Mouse (Mus musculus): ENCODE results near the gene Paqr5. TPM values are rescaled to one million over a fixed set of nuclear protein-coding genes. Genes with fewer than 3 reads are reported as not detected.

Paqr5 gene
- total and polyA plus RNA-seq, 2 experiments from 2014 or later: 0.43 to 0.58 TPM

DNA sequence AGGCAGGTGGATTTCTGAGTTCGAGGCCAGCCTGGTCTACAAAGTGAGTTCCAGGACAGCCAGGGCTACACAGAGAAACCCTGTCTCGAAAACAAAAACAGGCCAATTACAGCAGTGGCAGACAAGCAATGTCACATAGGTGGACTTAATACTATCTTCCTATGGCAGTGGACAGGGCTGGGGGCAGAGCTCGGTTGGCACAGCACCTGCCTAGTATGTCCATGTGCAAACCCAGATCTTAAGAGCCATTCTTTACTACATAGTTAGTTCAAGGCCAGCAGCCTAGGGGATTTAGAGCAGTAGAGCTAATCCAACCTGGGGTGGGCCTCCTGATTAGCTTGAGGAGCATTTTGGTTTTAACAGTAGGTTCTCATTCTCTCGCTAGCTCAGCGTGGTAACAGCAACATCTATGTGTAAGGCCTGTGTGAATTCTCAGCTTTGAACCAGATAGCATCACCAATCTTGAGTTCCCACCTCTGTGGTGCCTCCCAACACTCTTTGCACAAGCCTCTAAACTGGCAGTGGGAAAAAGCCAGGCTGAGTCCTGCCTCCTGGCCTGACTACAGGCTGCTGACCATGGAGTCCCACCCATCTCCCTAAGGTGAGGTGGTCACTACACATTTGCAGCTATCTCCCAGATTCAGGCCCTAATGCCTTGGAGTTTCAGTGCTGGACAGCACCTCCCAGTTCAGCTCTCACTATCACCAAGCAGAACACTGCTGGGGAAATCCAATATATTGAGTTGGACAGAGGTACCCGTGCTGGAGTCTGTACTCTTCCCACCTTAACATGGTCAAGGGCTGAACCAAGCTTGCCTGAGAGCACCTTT is 115.1 kb downstream of the Paqr5 start:
- Histone ChIP-seq H3K36me3 (ENCODE audit: insufficient read depth) (peaks cover 24% of the 10 kb centered on the region), H3K4me1 (ENCODE audit: insufficient read depth) (peaks cover 6% of the 10 kb centered on the region), H3K27me3 (ENCODE audit: insufficient read depth, low read length) (no peaks in the 10 kb centered on the region), H3K9me3 (ENCODE audit: low read length) (no peaks in the 10 kb centered on the region), H3K9ac (no peak overlapping the region), H3K27ac (ENCODE audit: low read depth, low read length) (no peak overlapping the region), H3K4me3 (ENCODE audit: low read depth, low read length) (no peak overlapping the region), H3K4me2 (ENCODE audit: low read depth) (no peak overlapping the region)
- DNase-seq (no peak), ATAC-seq (no peak)
- 53% methylated on average over 6 of the region's 6 CpGs for WGBS
- TF ChIP-seq CTCF (IDR thresholded peaks at IDR 0.05; ENCODE audit: low read depth): no peak

DNA sequence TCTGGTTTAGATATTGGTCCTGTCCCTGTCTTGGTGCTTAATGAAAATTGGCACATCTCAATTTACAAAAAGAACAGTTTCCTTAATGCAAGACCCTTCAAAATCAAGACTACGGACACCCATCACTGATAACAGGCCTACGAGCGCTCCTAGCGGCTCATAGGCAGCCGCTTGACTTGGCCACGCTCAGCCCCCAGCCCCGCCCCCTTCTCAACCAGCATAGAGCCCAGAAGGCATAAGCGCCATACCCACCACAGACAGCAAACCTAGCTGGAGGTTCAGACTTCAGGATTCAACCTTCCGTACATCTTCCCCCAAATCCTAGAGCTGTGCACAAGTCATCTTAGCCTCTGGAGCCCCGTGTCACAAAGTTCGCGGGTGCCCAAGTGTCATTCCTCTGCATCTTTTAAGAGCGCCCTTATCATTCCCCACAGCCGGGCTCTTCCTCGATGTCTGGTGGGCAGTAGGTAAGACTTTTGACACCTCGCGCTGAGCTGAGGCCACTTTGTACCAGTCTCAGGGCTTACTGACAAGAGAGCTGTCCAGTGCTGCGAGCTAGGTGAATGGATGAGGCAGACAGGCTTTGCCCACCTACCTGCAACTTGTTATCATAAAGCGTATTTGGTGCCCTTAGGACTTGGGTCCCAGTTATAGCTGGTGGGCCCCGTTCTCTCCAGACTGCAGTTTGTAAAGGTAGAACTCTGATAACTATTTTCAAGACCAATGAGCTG is 116.0 kb downstream of the Paqr5 start:
- peak; percentile 38 for TF ChIP-seq CTCF (IDR thresholded peaks at IDR 0.05; ENCODE audit: low read depth)
- Histone ChIP-seq H3K27ac (ENCODE audit: low read depth, low read length) (no peak overlapping the region), H3K9me3 (ENCODE audit: low read length) (no peaks in the 10 kb centered on the region), H3K4me3 (ENCODE audit: low read depth, low read length) (no peak overlapping the region), H3K4me2 (ENCODE audit: low read depth) (no peak overlapping the region), H3K27me3 (ENCODE audit: insufficient read depth, low read length) (no peaks in the 10 kb centered on the region), H3K36me3 (ENCODE audit: insufficient read depth) (peaks cover 24% of the 10 kb centered on the region), H3K4me1 (ENCODE audit: insufficient read depth) (peaks cover 6% of the 10 kb centered on the region), H3K9ac (no peak overlapping the region)
- WGBS: 50% methylated on average over 20 of the region's 20 CpGs
- DNase-seq (no peak), ATAC-seq (no peak)

DNA sequence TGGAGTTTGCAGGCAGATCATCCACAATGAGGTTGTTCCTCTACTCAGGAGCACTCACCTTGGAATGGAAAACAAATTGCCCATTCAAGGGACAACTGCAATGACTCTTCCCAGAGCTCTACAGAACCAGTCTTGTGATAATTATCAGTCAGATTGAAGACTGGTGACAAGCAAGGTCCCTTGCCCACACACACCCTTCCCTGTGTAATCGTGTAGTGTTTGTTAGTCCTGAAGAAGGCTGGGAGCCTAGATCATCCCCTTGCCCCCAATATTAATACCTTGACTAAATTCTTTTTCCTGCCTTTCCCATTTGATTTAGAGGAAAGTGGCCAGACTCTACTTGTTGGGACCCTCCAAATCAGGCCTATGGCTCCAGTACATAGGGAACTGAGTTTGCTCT is 117.0 kb downstream of the Paqr5 start:
- H3K4me2 ChIP-seq (ENCODE audit: low read depth): no peak overlapping the region
- peaks cover 24% of the 10 kb centered on the region for H3K36me3 ChIP-seq (ENCODE audit: insufficient read depth)
- no peak for ATAC-seq
- WGBS: 94% methylated on average over 1 of the region's 1 CpGs
- no peaks in the 10 kb centered on the region for H3K9me3 ChIP-seq (ENCODE audit: low read length)
- DNase-seq: no peak
- no peaks in the 10 kb centered on the region for H3K27me3 ChIP-seq (ENCODE audit: insufficient read depth, low read length)
- no peak overlapping the region for H3K27ac ChIP-seq (ENCODE audit: low read depth, low read length)
- no peak overlapping the region for H3K9ac ChIP-seq
- H3K4me1 ChIP-seq (ENCODE audit: insufficient read depth): peaks cover 6% of the 10 kb centered on the region
- TF ChIP-seq CTCF (IDR thresholded peaks at IDR 0.05; ENCODE audit: low read depth): no peak
- no peak overlapping the region for H3K4me3 ChIP-seq (ENCODE audit: low read depth, low read length)

DNA sequence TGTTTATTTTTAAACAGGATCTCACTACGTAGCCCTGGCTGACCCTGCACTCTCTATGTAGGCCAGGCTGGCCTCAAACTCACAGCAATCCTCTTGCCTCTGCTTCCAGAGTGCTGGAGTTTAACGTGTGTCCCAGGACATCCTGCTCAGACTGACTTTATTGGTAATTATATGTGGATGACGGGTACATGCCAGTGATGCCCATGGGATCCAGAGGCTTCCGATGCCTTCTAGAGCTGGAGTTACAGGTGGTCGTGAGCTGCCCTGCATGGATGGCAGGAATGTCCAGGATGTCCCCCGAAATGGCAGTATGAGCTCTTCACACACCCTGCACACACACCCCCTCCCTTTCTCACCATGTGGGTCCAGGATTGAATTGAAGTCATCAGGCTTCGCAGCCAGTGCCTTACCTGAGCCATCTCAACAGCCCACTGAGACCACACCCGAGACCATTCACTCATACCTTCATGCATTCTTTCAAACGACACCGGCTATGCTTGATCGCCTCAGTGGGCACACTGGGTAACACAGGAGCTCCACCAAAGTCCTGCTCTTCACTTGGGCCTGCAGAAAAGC is 117.7 kb downstream of the Paqr5 start:
- Histone ChIP-seq H3K36me3 (ENCODE audit: insufficient read depth) (peaks cover 24% of the 10 kb centered on the region), H3K9me3 (ENCODE audit: low read length) (no peaks in the 10 kb centered on the region), H3K27ac (ENCODE audit: low read depth, low read length) (no peak overlapping the region), H3K9ac (no peak overlapping the region), H3K4me2 (ENCODE audit: low read depth) (no peak overlapping the region), H3K27me3 (ENCODE audit: insufficient read depth, low read length) (no peaks in the 10 kb centered on the region), H3K4me1 (ENCODE audit: insufficient read depth) (peaks cover 6% of the 10 kb centered on the region), H3K4me3 (ENCODE audit: low read depth, low read length) (no peak overlapping the region)
- TF ChIP-seq CTCF (IDR thresholded peaks at IDR 0.05; ENCODE audit: low read depth): no peak
- DNase-seq: no peak
- no peak for ATAC-seq
- 91% methylated on average over 11 of the region's 11 CpGs for WGBS

DNA sequence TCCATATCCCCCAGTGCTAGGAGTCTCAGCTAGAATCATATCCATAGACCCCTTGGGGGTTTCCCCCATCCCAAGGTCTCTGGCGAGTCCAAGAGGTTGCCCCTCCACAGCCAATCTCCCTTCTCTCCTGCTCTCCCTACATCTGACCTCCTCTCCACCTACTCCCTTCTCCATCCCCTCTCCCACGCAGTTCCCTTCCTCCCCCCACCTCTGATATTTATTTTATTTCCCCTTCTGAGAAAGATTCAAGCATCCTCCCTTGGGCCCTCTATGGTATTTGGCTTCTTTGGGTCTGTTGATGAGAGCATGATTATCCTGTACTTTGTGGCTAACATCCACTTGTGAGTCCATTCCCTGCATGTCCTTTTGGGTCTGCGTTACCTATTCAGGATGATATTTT is 118.3 kb downstream of the Paqr5 start:
- Histone ChIP-seq H3K9ac (no peak overlapping the region), H3K27ac (ENCODE audit: low read depth, low read length) (no peak overlapping the region), H3K4me1 (ENCODE audit: insufficient read depth) (peaks cover 4% of the 10 kb centered on the region), H3K4me2 (ENCODE audit: low read depth) (no peak overlapping the region), H3K36me3 (ENCODE audit: insufficient read depth) (peaks cover 24% of the 10 kb centered on the region), H3K4me3 (ENCODE audit: low read depth, low read length) (no peak overlapping the region), H3K27me3 (ENCODE audit: insufficient read depth, low read length) (no peaks in the 10 kb centered on the region), H3K9me3 (ENCODE audit: low read length) (no peaks in the 10 kb centered on the region)
- ATAC-seq: no peak
- no peak for DNase-seq
- 84% methylated on average over 3 of the region's 3 CpGs for WGBS
- no peak for TF ChIP-seq CTCF (IDR thresholded peaks at IDR 0.05; ENCODE audit: low read depth)

DNA sequence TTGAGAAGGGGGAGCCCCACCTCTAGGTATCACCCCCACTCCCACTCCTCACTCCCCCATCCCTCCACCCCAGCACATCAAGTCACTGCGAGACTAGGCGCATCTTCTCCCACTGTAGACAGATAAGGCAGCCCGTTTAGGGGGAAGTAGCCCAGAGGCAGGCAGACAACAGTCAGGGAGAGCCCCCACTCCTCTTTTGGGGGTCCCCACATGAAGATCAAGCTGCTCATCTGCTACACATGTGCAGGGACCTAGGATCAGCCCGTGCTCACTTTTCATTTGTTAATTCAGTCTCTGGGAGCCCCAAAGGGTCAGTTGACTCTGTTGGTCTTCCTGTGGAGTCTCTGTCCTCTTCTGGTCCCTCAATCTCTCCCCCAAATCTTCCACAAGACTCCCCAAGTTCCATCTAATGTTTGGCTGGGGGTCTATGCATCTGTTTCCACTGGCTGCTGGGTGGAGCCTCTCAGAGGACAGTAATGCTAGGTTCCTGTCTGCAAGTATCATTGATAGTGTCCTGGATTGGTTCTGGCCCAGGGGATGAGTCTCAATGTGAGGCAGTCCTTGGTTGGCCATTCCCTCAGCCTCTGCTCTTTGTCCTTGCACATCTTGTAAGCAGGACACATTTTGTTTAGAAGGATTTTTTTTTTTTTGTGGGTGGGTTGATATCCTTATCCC is 118.9 kb downstream of the Paqr5 start:
- ATAC-seq (no peak), DNase-seq (no peak)
- Histone ChIP-seq H3K36me3 (ENCODE audit: insufficient read depth) (peaks cover 22% of the 10 kb centered on the region), H3K27ac (ENCODE audit: low read depth, low read length) (no peak overlapping the region), H3K4me2 (ENCODE audit: low read depth) (no peak overlapping the region), H3K4me1 (ENCODE audit: insufficient read depth) (no peaks in the 10 kb centered on the region), H3K4me3 (ENCODE audit: low read depth, low read length) (no peak overlapping the region), H3K9ac (no peak overlapping the region), H3K9me3 (ENCODE audit: low read length) (no peaks in the 10 kb centered on the region), H3K27me3 (ENCODE audit: insufficient read depth, low read length) (no peaks in the 10 kb centered on the region)
- TF ChIP-seq CTCF (IDR thresholded peaks at IDR 0.05; ENCODE audit: low read depth): no peak
- 92% methylated on average over 4 of the region's 4 CpGs for WGBS
